Mouse (Mus musculus) intestine, embryonic 15.5 days (tissue): ENCODE measurements at regions not wholly inside any gene's neighbourhood (a gene's known extent, or its start where the extent isn't known, plus 50 kb on each side); places are given as distances from the start of the nearest gene placed in this dataset.

Source experiments
- ATAC-seq: fragments of 200-750 bp; cut with Nextera tagmentation; 2 replicates; pipeline ENCODE4 v1.8.0; 2017; ENCODE audit warnings: moderate TSS enrichment, moderate library complexity
- H3K27ac ChIP-seq: fragments of 300-500 bp; sonication (generic); 2 replicates; pipeline ENCODE4 v1.5.1; 2015; ENCODE audit warnings: mild to moderate bottlenecking, inconsistent platforms
- H3K27me3 ChIP-seq: fragments of 300-500 bp; sonication (generic); replicated peaks from 2 replicates; pipeline ENCODE4 v1.6.1; 2015; ENCODE audit warnings: inconsistent platforms
- H3K36me3 ChIP-seq: fragments of 300-500 bp; sonication (generic); 2 replicates; pipeline ENCODE4 v1.6.1; 2015; ENCODE audit warnings: inconsistent platforms
- H3K4me1 ChIP-seq: fragments of 300-500 bp; sonication (generic); replicated peaks from 2 replicates; pipeline ENCODE4 v1.6.1; 2015; ENCODE audit warnings: inconsistent platforms
- H3K4me2 ChIP-seq: fragments of 300-500 bp; sonication (generic); replicated peaks from 2 replicates; pipeline ENCODE4 v1.6.1; 2015; ENCODE audit warnings: mild to moderate bottlenecking, inconsistent platforms
- H3K4me3 ChIP-seq: fragments of 300-500 bp; sonication (generic); replicated peaks from 2 replicates; pipeline ENCODE4 v1.5.1; 2015; ENCODE audit warnings: inconsistent platforms
- H3K9ac ChIP-seq: fragments of 300-500 bp; sonication (generic); 2 replicates; pipeline ENCODE4 v1.6.1; 2015; ENCODE audit warnings: inconsistent platforms
- H3K9me3 ChIP-seq: fragments of 300-500 bp; sonication (generic); 2 replicates; pipeline ENCODE4 v1.6.1; 2016; ENCODE audit warnings: inconsistent platforms
- WGBS: fragments of 180-500 bp; shearing (Covaris S2); methylation state at CpG from one replicate; pipeline ENCODE4 v1.1.7; 2015; 5-methylcytosine and 5-hydroxymethylcytosine counted together

DNA sequence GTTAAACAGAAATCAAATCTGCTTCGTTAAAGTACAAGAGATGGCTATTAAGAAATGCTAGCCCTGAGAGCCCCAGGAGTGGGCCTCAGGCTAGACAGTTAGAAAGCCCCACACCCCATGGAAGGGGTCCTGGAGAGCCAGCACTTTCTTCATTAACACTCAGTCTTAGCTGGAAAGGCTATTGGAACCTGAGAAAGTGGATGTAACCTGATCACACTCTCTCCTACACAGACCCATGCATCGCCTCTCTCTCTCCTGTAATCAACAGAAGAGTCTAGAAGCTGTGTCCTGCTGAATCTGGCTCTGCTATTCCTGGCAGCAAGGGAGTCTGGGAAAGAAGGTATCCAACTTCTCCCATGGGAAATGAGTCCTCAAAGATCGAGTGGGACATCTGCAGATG is 64.8 kb upstream of the Atl2 start:
- WGBS, result 46% methylated on average over 3 of the region's 3 CpGs
- Histone ChIP-seq H3K27me3 (no peaks in the 10 kb centered on the region), H3K27ac (no peak overlapping the region), H3K36me3 (no peaks in the 10 kb centered on the region), H3K9ac (no peak overlapping the region), H3K9me3 (no peaks in the 10 kb centered on the region), H3K4me2 (no peak overlapping the region), H3K4me1 (peaks cover 9% of the 10 kb centered on the region; the same call in 1 of the 2 replicates), H3K4me3 (no peak overlapping the region)
- no peak for ATAC-seq

GRCm38 (mm10) chr17:79955267-79955666 is 59.3 kb upstream of the Atl2 start:
- 51% methylated on average over 1 of the region's 1 CpGs for WGBS
- H3K36me3 ChIP-seq, result no peaks in the 10 kb centered on the region
- H3K4me3 ChIP-seq, result no peak overlapping the region
- H3K9ac ChIP-seq, result no peak overlapping the region
- ATAC-seq, result no peak
- no peak overlapping the region for H3K27ac ChIP-seq
- H3K27me3 ChIP-seq, result no peaks in the 10 kb centered on the region
- no peaks in the 10 kb centered on the region for H3K9me3 ChIP-seq
- 0 out of 2 replicates have a peak, but pooled peaks cover 14% of the 10 kb centered on the region for H3K4me1 ChIP-seq
- no peak overlapping the region for H3K4me2 ChIP-seq

DNA sequence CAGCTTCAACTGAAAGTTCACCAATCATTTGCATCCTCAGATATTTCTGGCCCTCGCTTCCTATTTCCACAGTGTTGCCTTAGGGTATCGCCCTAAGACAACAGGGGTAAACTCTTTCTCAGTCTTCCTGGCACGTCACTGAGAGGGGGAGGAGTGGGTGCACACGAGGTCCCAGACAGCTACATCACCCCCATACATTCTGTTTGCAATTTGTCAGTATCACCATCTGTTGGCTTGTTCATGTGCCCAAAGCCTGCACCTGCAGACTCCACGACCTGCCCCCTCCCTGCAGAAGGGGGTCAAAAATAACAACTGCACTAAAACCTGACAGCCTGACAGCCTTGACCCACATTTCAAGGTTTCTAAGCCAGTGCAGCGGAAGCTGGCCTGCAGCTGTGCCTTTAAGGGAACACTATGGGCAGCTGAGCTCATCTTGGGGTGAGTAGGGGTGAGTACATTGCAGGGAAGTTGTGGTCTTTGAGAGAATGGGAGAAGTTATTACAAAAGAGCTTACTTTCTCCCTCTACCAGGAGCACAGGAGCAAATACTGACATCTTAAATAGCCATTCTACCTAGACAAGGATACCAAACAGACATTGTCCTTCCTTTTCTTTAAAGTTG is 58.8 kb upstream of the Atl2 start:
- Histone ChIP-seq H3K27ac (no peak overlapping the region), H3K4me1 (0 out of 2 replicates have a peak, but pooled peaks cover 14% of the 10 kb centered on the region), H3K9ac (no peak overlapping the region), H3K36me3 (no peaks in the 10 kb centered on the region), H3K4me2 (no peak overlapping the region), H3K27me3 (no peaks in the 10 kb centered on the region), H3K9me3 (no peaks in the 10 kb centered on the region), H3K4me3 (no peak overlapping the region)
- no peak for ATAC-seq
- WGBS, result 73% methylated on average over 6 of the region's 6 CpGs

DNA sequence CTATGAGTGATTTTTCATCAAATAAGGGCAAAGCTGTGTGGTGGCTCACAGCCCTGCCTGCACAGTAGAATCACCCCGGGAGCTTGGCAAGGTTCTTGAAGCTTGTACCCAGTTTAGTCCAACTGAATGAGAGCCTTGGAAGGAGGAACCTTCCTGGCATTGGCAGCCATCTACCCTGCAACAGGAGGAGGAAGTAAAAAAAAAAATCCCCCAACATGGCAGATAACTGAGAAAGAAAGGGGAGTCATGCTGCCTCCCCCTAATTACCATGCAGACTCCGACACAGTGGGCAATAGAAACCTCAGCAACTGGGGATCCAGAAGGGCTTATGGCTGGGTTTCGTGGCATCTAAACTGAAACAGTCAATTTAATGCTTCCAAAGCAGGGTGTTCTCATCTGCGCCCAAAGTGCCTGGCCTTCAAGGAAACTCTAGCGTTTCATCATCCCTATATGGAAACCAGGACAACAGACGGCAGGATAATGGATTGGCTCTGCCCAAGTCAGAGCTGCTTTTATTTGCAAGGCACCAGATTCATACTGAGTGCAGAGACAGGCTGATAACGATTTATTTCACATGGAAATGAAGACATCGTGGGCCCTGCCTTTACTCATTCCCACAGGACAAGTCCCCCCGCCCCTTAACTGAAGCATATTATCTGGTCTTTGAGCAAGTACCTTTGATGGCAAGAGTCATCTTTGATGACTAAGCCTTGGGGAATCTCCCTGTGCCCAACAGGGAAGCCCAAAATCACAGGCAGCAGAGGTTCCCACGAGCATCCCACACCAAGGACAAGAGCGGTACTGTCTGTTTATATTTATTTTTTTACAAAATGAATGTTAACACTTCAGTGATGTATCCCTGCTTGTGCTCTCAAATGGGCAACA is 52.9 kb upstream of the Atl2 start:
- H3K4me1 ChIP-seq, result peaks cover 17% of the 10 kb centered on the region
- H3K9me3 ChIP-seq, result no peaks in the 10 kb centered on the region
- no peaks in the 10 kb centered on the region for H3K27me3 ChIP-seq
- no peak overlapping the region for H3K4me3 ChIP-seq
- 57% methylated on average over 11 of the region's 11 CpGs for WGBS
- no peak overlapping the region for H3K27ac ChIP-seq
- H3K36me3 ChIP-seq, result no peaks in the 10 kb centered on the region
- no peak for ATAC-seq
- no peak overlapping the region for H3K4me2 ChIP-seq
- H3K9ac ChIP-seq, result no peak overlapping the region
